Mouse (Mus musculus) kidney, postnatal 0 days (tissue): ENCODE data around the gene Dnah17. TPM values are rescaled to one million over a fixed set of nuclear protein-coding genes. Genes with fewer than 3 reads are reported as not detected.

Experiments used
- ATAC-seq: fragments of 200-750 bp; cut with Nextera tagmentation; replicated peaks from 2 replicates; pipeline ENCODE4 v1.8.0; 2017; ENCODE audit warnings: low read depth, moderate number of reproducible peaks, moderate TSS enrichment, moderate library complexity; ENCODE audit not compliant: low FRiP score
- DNase-seq: peaks from one replicate; pipeline ENCODE4 v3.0.0-alpha.2; 2016; ENCODE audit warnings: low spot score
- H3K27ac ChIP-seq: fragments of 300-500 bp; sonication (generic); 2 replicates; pipeline ENCODE4 v1.5.1; 2014; ENCODE audit warnings: mild to moderate bottlenecking
- H3K27me3 ChIP-seq: fragments of 300-500 bp; sonication (generic); 2 replicates; pipeline ENCODE4 v1.6.1; 2014; ENCODE audit warnings: low read length, mixed read lengths; ENCODE audit not compliant: insufficient read depth
- H3K36me3 ChIP-seq: fragments of 300-500 bp; sonication (generic); 2 replicates; pipeline ENCODE4 v1.6.1; 2014; ENCODE audit warnings: low read length, mixed read lengths; ENCODE audit not compliant: insufficient read depth
- H3K4me1 ChIP-seq: fragments of 300-500 bp; sonication (generic); replicated peaks from 2 replicates; pipeline ENCODE4 v1.6.1; 2014; ENCODE audit warnings: antibody characterized with exemption, low read length, mixed read lengths; ENCODE audit not compliant: insufficient read depth
- H3K4me2 ChIP-seq: fragments of 300-500 bp; sonication (generic); 2 replicates; pipeline ENCODE4 v1.6.1; 2014; ENCODE audit warnings: mild to moderate bottlenecking, low read length, moderate library complexity, mixed read lengths
- H3K4me3 ChIP-seq: fragments of 300-500 bp; sonication (generic); replicated peaks from 2 replicates; pipeline ENCODE4 v1.5.1; 2014; ENCODE audit warnings: low read depth, low read length
- H3K9ac ChIP-seq: fragments of 300-500 bp; sonication (generic); 2 replicates; pipeline ENCODE4 v1.6.1; 2014; ENCODE audit warnings: low read depth, low read length
- H3K9me3 ChIP-seq: fragments of 300-500 bp; sonication (generic); replicated peaks from 2 replicates; pipeline ENCODE4 v1.6.1; 2016; ENCODE audit warnings: low read length, inconsistent platforms, mixed read lengths
- CTCF ChIP-seq: IDR thresholded peaks from 2 replicates; pipeline ENCODE4 v1.5.1; 2016; ENCODE audit warnings: antibody characterized with exemption, low read depth, mild to moderate bottlenecking, moderate library complexity
- WGBS: fragments of 180-500 bp; shearing (Covaris S2); extraction: QIAGEN DNeasy Blood & Tissue Kit; methylation state at CpG from one replicate; pipeline ENCODE4 v1.1.7; 2014; 5-methylcytosine and 5-hydroxymethylcytosine counted together
- polyA plus RNA-seq: library from polyadenylated mRNA; unstranded; fragments of >200 nt; fragmentation: Nextera tagmentation; extraction: Ambion mirVana; gene quantifications from 2 replicates; pipeline ENCODE4 v1.2.1, GENCODE M21; 2015

Dnah17 gene
- polyA plus RNA-seq, 1 experiment from 2014 or later, result 0.12 TPM

- no peak for DNase-seq
- no peak for TF ChIP-seq CTCF
- no peaks in the 10 kb centered on the region for H3K36me3 ChIP-seq
Observed at GRCm38 (mm10) chr11:118121592-118121991, 8.8 kb downstream of the Dnah17 start.

GRCm38 (mm10) chr11:118118777-118119176 is 11.7 kb downstream of the Dnah17 start:
- Histone ChIP-seq H3K27ac (no peak overlapping the region), H3K36me3 (no peaks in the 10 kb centered on the region), H3K4me2 (no peak overlapping the region), H3K4me3 (no peak overlapping the region), H3K4me1 (no peaks in the 10 kb centered on the region), H3K27me3 (no peaks in the 10 kb centered on the region), H3K9ac (no peak overlapping the region), H3K9me3 (no peaks in the 10 kb centered on the region)
- no peak for ATAC-seq
- DNase-seq, result no peak
- TF ChIP-seq CTCF, result no peak
- 87% methylated on average over 8 of the region's 8 CpGs for WGBS

More at GRCm38 (mm10) chr11:118121592-118121991, 8.8 kb downstream of the Dnah17 start:
- WGBS, result 82% methylated on average over 11 of the region's 11 CpGs
- no peak overlapping the region for H3K4me3 ChIP-seq
- no peaks in the 10 kb centered on the region for H3K9me3 ChIP-seq
- no peak overlapping the region for H3K4me2 ChIP-seq
- no peak overlapping the region for H3K27ac ChIP-seq
- H3K27me3 ChIP-seq, result no peaks in the 10 kb centered on the region
- no peak overlapping the region for H3K9ac ChIP-seq
- no peaks in the 10 kb centered on the region for H3K4me1 ChIP-seq
- ATAC-seq, result no peak

GRCm38 (mm10) chr11:118114581-118115110 is 15.8 kb downstream of the Dnah17 start:
- Histone ChIP-seq H3K4me2 (no peak overlapping the region), H3K27ac (no peak overlapping the region), H3K4me1 (no peaks in the 10 kb centered on the region), H3K4me3 (no peak overlapping the region), H3K36me3 (no peaks in the 10 kb centered on the region), H3K9me3 (no peaks in the 10 kb centered on the region), H3K27me3 (no peaks in the 10 kb centered on the region), H3K9ac (no peak overlapping the region)
- DNase-seq (no peak), ATAC-seq (no peak)
- 52% methylated on average over 8 of the region's 8 CpGs for WGBS
- no peak for TF ChIP-seq CTCF

GRCm38 (mm10) chr11:118113516-118114205 is 16.8 kb downstream of the Dnah17 start:
- Histone ChIP-seq H3K4me3 (no peak overlapping the region), H3K9me3 (no peaks in the 10 kb centered on the region), H3K27ac (no peak overlapping the region), H3K36me3 (no peaks in the 10 kb centered on the region), H3K9ac (no peak overlapping the region), H3K4me1 (no peaks in the 10 kb centered on the region), H3K4me2 (no peak overlapping the region), H3K27me3 (no peaks in the 10 kb centered on the region)
- TF ChIP-seq CTCF, result no peak
- ATAC-seq (no peak), DNase-seq (no peak)
- WGBS, result 70% methylated on average over 14 of the region's 14 CpGs

- no peaks in the 10 kb centered on the region for H3K27me3 ChIP-seq
- WGBS, result 3% methylated on average over 5 of the region's 5 CpGs
- no peak overlapping the region for H3K4me3 ChIP-seq
- DNase-seq (peak; percentile 95), ATAC-seq (peak; percentile 57; the same call in 1 of the 2 replicates)
- no peak overlapping the region for H3K27ac ChIP-seq
- no peaks in the 10 kb centered on the region for H3K36me3 ChIP-seq
- H3K4me2 ChIP-seq, result no peak overlapping the region
- H3K9me3 ChIP-seq, result no peaks in the 10 kb centered on the region
- no peak overlapping the region for H3K9ac ChIP-seq
- peak; percentile 100 for TF ChIP-seq CTCF
- H3K4me1 ChIP-seq, result no peaks in the 10 kb centered on the region
Observed at GRCm38 (mm10) chr11:118104001-118104400, 26.4 kb downstream of the Dnah17 start.

GRCm38 (mm10) chr11:118103383-118103782 is 27.1 kb downstream of the Dnah17 start:
- 88% methylated on average over 5 of the region's 5 CpGs for WGBS
- no peak overlapping the region for H3K27ac ChIP-seq
- H3K9me3 ChIP-seq, result no peaks in the 10 kb centered on the region
- no peak overlapping the region for H3K4me2 ChIP-seq
- no peak for ATAC-seq
- H3K4me1 ChIP-seq, result no peaks in the 10 kb centered on the region
- no peak overlapping the region for H3K9ac ChIP-seq
- H3K4me3 ChIP-seq, result no peak overlapping the region
- DNase-seq, result no peak
- no peak for TF ChIP-seq CTCF
- no peaks in the 10 kb centered on the region for H3K27me3 ChIP-seq
- no peaks in the 10 kb centered on the region for H3K36me3 ChIP-seq

GRCm38 (mm10) chr11:118102838-118103237 is 27.6 kb downstream of the Dnah17 start:
- 49% methylated on average over 3 of the region's 3 CpGs for WGBS
- H3K4me3 ChIP-seq, result no peak overlapping the region
- TF ChIP-seq CTCF, result peak; percentile 100
- H3K9ac ChIP-seq, result no peak overlapping the region
- no peaks in the 10 kb centered on the region for H3K36me3 ChIP-seq
- H3K9me3 ChIP-seq, result no peaks in the 10 kb centered on the region
- peak; percentile 88 for DNase-seq
- no peaks in the 10 kb centered on the region for H3K4me1 ChIP-seq
- peak; percentile 22; the same call in 1 of the 2 replicates for ATAC-seq
- H3K27me3 ChIP-seq, result no peaks in the 10 kb centered on the region
- no peak overlapping the region for H3K4me2 ChIP-seq
- no peak overlapping the region for H3K27ac ChIP-seq
